Mouse (Mus musculus) MEL (cell line): Measurements from ENCODE around the gene Cnpy3. TPM values are rescaled to one million over a fixed set of nuclear protein-coding genes. Genes with fewer than 3 reads are reported as not detected.
"Not testable (repeated sequence)": the region's sequence is repeated elsewhere in the genome, so short reads cannot be mapped to it uniquely, and the experiment has no call there.

Source experiments
- DNase-seq: peaks from one replicate; pipeline ENCODE4 v3.0.0; 2011; ENCODE audit warnings: low read depth, low spot score
- H3K27ac ChIP-seq: 2 replicates; pipeline ENCODE4 v1.5.1; 2012; ENCODE audit warnings: low read depth, mild to moderate bottlenecking, control low read depth, low read length, moderate library complexity; ENCODE audit not compliant: control insufficient read depth
- H3K27me3 ChIP-seq, 2 experiments: fragments of 150-350 bp in 1 of 2; sonication (generic) in 1 of 2; 2 replicates each; pipeline ENCODE4 v1.6.1; 2012; ENCODE audit warnings: low read length in 2 of 2, mild to moderate bottlenecking in 2 of 2, improper control_type of control experiment in 1 of 2, moderate library complexity in 1 of 2; ENCODE audit not compliant: insufficient read depth in 2 of 2, control insufficient read depth in 1 of 2
- H3K36me3 ChIP-seq, 2 experiments: 2 replicates each; pipeline ENCODE4 v1.6.1; 2012 to 2014; ENCODE audit warnings: low read length in 2 of 2, improper control_type of control experiment in 1 of 2, inconsistent platforms in 1 of 2, mild to moderate bottlenecking in 1 of 2; ENCODE audit not compliant: insufficient read depth in 2 of 2, control insufficient read depth in 1 of 2
- H3K4me1 ChIP-seq, 2 experiments: fragments of 150-350 bp in 1 of 2; sonication (generic) in 1 of 2; 2 replicates each; pipeline ENCODE4 v1.6.1; 2012; ENCODE audit warnings: low read length in 2 of 2, improper control_type of control experiment in 1 of 2, mild to moderate bottlenecking in 1 of 2; ENCODE audit not compliant: insufficient read depth in 2 of 2, control insufficient read depth in 1 of 2
- H3K4me3 ChIP-seq, 2 experiments: fragments of 150-350 bp in 1 of 2; sonication (generic) in 1 of 2; 2 replicates each; pipeline ENCODE4 v1.5.1; 2012; ENCODE audit warnings: low read depth in 2 of 2, low read length in 2 of 2, mild to moderate bottlenecking in 2 of 2, moderate library complexity in 2 of 2, control low read depth in 1 of 2, improper control_type of control experiment in 1 of 2; ENCODE audit not compliant: control insufficient read depth in 1 of 2, insufficient read depth in 1 of 2
- H3K79me2 ChIP-seq: 2 replicates; pipeline ENCODE4 v1.6.1; 2012; ENCODE audit warnings: mild to moderate bottlenecking, low read length, moderate library complexity; ENCODE audit not compliant: control insufficient read depth, poor library complexity, insufficient read depth
- H3K9ac ChIP-seq: 2 replicates; pipeline ENCODE4 v1.6.1; 2012; ENCODE audit warnings: low read depth, mild to moderate bottlenecking, control low read depth, low read length, moderate library complexity; ENCODE audit not compliant: control insufficient read depth, poor library complexity, severe bottlenecking
- H3K9me3 ChIP-seq: fragments of 150-350 bp; sonication (generic); replicated peaks from 2 replicates; pipeline ENCODE4 v1.6.1; 2012; ENCODE audit warnings: mild to moderate bottlenecking, low read length, improper control_type of control experiment, moderate library complexity; ENCODE audit not compliant: insufficient read depth
- ELF1 ChIP-seq: IDR thresholded peaks from 2 replicates; pipeline ENCODE4 v1.6.1; 2014; ENCODE audit warnings: low read depth, mild to moderate bottlenecking, inconsistent platforms, low read length, improper control_type of control experiment, moderate library complexity
- EP300 ChIP-seq, 2 experiments: IDR thresholded peaks; 2 replicates each; pipeline ENCODE4 v1.6.1; 2011; ENCODE audit warnings: improper control_type of control experiment in 2 of 2, low read length in 2 of 2, low read depth in 1 of 2, mild to moderate bottlenecking in 1 of 2
- ETS1 ChIP-seq: IDR thresholded peaks from 2 replicates; pipeline ENCODE4 v1.6.1; 2012; ENCODE audit warnings: low read depth, mild to moderate bottlenecking, inconsistent platforms, low read length, improper control_type of control experiment, moderate library complexity
- GATA1 ChIP-seq: IDR thresholded peaks from 2 replicates; pipeline ENCODE4 v1.6.1; 2011; ENCODE audit warnings: low read depth, low read length, improper control_type of control experiment
- HCFC1 ChIP-seq: IDR thresholded peaks from 2 replicates; pipeline ENCODE4 v1.6.1; 2012; ENCODE audit warnings: low read depth, mild to moderate bottlenecking, inconsistent platforms, low read length, improper control_type of control experiment, moderate library complexity
- KAT2A ChIP-seq: conservative IDR thresholded peaks from 2 replicates; pipeline ENCODE4 v1.6.1; 2012; ENCODE audit warnings: low read depth, low read length, improper control_type of control experiment, inconsistent platforms
- MAFK ChIP-seq: IDR thresholded peaks from 2 replicates; pipeline ENCODE4 v1.6.1; 2011; ENCODE audit warnings: low read depth, mild to moderate bottlenecking, low read length, improper control_type of control experiment, borderline replicate concordance
- MAX ChIP-seq: IDR thresholded peaks from 2 replicates; pipeline ENCODE4 v1.6.1; 2011; ENCODE audit warnings: low read length, improper control_type of control experiment
- MXI1 ChIP-seq: IDR thresholded peaks from 2 replicates; pipeline ENCODE4 v1.6.1; 2011; ENCODE audit warnings: mild to moderate bottlenecking, low read depth, low read length, improper control_type of control experiment
- RAD21 ChIP-seq: IDR thresholded peaks from 2 replicates; pipeline ENCODE4 v1.6.1; 2011; ENCODE audit warnings: mild to moderate bottlenecking, low read depth, low read length, improper control_type of control experiment
- RCOR1 ChIP-seq: IDR thresholded peaks from 2 replicates; pipeline ENCODE4 v1.6.1; 2012; ENCODE audit warnings: low read depth, mild to moderate bottlenecking, inconsistent platforms, low read length, improper control_type of control experiment
- TAL1 ChIP-seq: IDR thresholded peaks from 2 replicates; pipeline ENCODE4 v1.6.1; 2012; ENCODE audit warnings: mild to moderate bottlenecking, inconsistent platforms, low read length, moderate library complexity, mixed read lengths
- TBP ChIP-seq: IDR thresholded peaks from 2 replicates; pipeline ENCODE4 v1.8.0; 2011; ENCODE audit warnings: low read depth, low read length, improper control_type of control experiment
- TCF12 ChIP-seq: IDR thresholded peaks from 2 replicates; pipeline ENCODE4 v1.6.1; 2014; ENCODE audit warnings: low read depth, mild to moderate bottlenecking, inconsistent platforms, low read length, improper control_type of control experiment, moderate library complexity
- UBTF ChIP-seq: IDR thresholded peaks from 2 replicates; pipeline ENCODE4 v1.6.1; 2012; ENCODE audit warnings: low read depth, mild to moderate bottlenecking, inconsistent platforms, low read length, improper control_type of control experiment, moderate library complexity, borderline replicate concordance; ENCODE audit not compliant: insufficient read depth
- USF1 ChIP-seq: IDR thresholded peaks from 2 replicates; pipeline ENCODE4 v1.6.1; 2014; ENCODE audit warnings: low read depth, mild to moderate bottlenecking, inconsistent platforms, low read length, improper control_type of control experiment, moderate library complexity
- USF2 ChIP-seq, 2 experiments: IDR thresholded peaks; 2 replicates each; pipeline ENCODE4 v1.6.1; 2011 to 2012; ENCODE audit warnings: improper control_type of control experiment in 2 of 2, low read length in 2 of 2, borderline replicate concordance in 1 of 2, inconsistent platforms in 1 of 2, low read depth in 1 of 2, mild to moderate bottlenecking in 1 of 2; ENCODE audit not compliant: insufficient read depth in 1 of 2
- ZNF384 ChIP-seq: IDR thresholded peaks from 2 replicates; pipeline ENCODE4 v1.6.1; 2012; ENCODE audit warnings: low read depth, mild to moderate bottlenecking, inconsistent platforms, low read length, improper control_type of control experiment
- polyA plus RNA-seq, 2 experiments: library from polyadenylated mRNA; stranded (reverse) in 1 of 2; unstranded in 1 of 2; fragments of >175 nt in 1 of 2; fragments of >200 nt in 1 of 2; gene quantifications; 2 replicates each; pipeline versions ENCODE4 v1.2.1 to v1.2.4; 2012; ENCODE audit warnings: low replicate concordance in 2 of 2, low read depth in 1 of 2; ENCODE audit not compliant: insufficient read length in 2 of 2, insufficient read depth in 1 of 2, missing spikeins in 1 of 2
- total RNA-seq: library from RNA; depleted of rRNA; stranded (reverse); fragments of 300-350 nt; gene quantifications from 2 replicates; pipeline ENCODE4 v1.2.3, GENCODE M21; 2012

The Cnpy3 gene
- total and polyA plus RNA-seq, 3 experiments: 61.4 to 90.2 TPM; not detected in 1

DNA sequence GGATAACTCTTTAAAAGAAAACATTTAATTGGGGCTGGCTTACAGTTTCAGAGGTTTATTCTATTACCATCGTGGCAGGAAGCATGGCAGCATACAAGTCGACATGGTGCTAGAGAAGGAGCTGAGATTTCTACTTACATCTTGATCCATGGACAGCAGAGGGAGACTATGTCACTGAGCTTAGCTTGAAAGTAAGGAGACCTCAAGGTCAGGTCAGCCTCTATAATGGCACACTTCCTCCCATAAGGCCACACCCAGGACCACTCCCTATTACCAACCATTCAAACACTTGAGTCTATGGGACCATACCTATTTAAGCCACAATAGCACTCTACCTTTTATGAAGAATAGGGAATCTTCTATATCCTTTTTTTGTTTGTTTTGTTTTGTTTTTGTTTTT lies 40.9 kb upstream of the Cnpy3 start:
- TF ChIP-seq TBP: no peak
- no peak for TF ChIP-seq UBTF
- no peak for TF ChIP-seq MXI1
- TF ChIP-seq ETS1: no peak
- no peak for TF ChIP-seq MAX
- no peak for TF ChIP-seq HCFC1
- no peak for TF ChIP-seq RAD21
- TF ChIP-seq ELF1: no peak
- no peak overlapping the region for H3K27ac ChIP-seq
- H3K79me2 ChIP-seq: no peaks in the 10 kb centered on the region
- no peak overlapping the region for H3K4me3 ChIP-seq
- no peaks in the 10 kb centered on the region for H3K36me3 ChIP-seq
- DNase-seq: no peak
- H3K9me3 ChIP-seq: no peaks in the 10 kb centered on the region
- no peak overlapping the region for H3K9ac ChIP-seq
- H3K27me3 ChIP-seq: no peaks in the 10 kb centered on the region
- 0 out of 4 replicates have a peak, but pooled peaks cover 0 to 2% of the 10 kb centered on the region in 2 experiments for H3K4me1 ChIP-seq

DNA sequence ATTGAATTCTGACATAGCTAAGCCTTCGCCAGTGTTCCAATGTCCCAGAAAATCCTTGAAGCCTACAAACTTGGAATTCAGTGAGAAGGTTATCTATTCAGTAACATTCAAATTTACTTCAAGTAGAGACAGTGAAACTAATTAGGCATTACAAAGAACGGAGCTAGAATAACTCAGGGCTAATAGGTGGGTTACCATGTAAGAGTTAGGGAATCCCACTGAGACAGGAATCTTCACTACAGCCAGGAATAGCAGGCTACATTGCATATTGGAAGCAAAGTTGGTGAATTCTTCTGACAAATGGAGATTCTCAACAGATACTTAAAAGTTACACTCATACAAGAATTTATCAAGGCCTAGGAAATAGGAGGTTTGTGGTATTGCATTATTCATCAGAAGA lies 36.0 kb upstream of the Cnpy3 start:
- not testable (repeated sequence) for H3K4me3 ChIP-seq, H3K9me3 ChIP-seq, H3K9ac ChIP-seq, H3K79me2 ChIP-seq, H3K27ac ChIP-seq, H3K4me1 ChIP-seq, H3K36me3 ChIP-seq, DNase-seq, H3K27me3 ChIP-seq

DNA sequence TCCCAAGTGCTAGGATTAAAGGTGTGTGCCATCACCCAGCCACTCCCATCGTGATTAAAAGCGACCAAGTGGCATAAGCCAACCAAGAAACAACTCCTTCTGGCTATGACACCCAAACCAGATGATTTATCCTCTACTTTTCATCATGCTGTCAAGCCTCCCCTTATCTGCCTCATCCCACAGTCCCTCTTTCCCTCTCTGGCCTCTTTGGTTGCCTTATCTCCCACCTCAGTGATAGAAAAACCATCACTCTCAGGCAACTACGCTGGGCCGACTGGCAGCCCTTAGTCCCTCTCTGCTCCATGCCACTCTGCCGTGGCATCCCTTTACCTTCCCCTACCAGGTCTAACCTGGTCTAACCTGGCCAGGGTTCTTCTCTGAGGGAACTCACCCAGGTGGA lies 34.9 kb upstream of the Cnpy3 start:
- no peak overlapping the region for H3K4me3 ChIP-seq
- H3K4me1 ChIP-seq: peaks cover 2 to 8% of the 10 kb centered on the region in 2 experiments
- TF ChIP-seq GATA1 (peak; percentile 81), MAFK (no peak), TAL1 (peak; percentile 33; the same call in 1 of the 2 replicates), KAT2A (no peak), RCOR1 (peak; percentile 64; the same call in 1 of the 2 replicates), EP300 (IDR thresholded peaks at IDR 0.05; ENCODE audit: low read depth in 1 of 2, low read length in 2 of 2) (peak; percentile 67 to 72), HCFC1 (no peak), USF2 (IDR thresholded peaks at IDR 0.05; ENCODE audit: borderline replicate concordance in 1 of 2, insufficient read depth in 1 of 2, low read depth in 1 of 2, low read length in 2 of 2) (no peak), ZNF384 (no peak), ETS1 (peak; percentile 64), USF1 (no peak), TCF12 (peak; percentile 87)
- TF ChIP-seq, all 39 proteins: peak for 6
- Histone ChIP-seq H3K79me2 (peaks cover 4% of the 10 kb centered on the region), H3K9me3 (no peaks in the 10 kb centered on the region), H3K36me3 (peaks cover 0 to 3% of the 10 kb centered on the region in 2 experiments; a peak in 1 of 4 replicates), H3K27me3 (no peaks in the 10 kb centered on the region), H3K27ac (no peak overlapping the region), H3K9ac (no peak overlapping the region)
- DNase-seq: peak; percentile 55
